Mouse (Mus musculus) liver, embryonic 11.5 days (tissue): Measurements from ENCODE around the gene Creld1. TPM values are rescaled to one million over a fixed set of nuclear protein-coding genes. Genes with fewer than 3 reads are reported as not detected.

ENCODE experiments used
- ATAC-seq: fragments of 200-750 bp; cut with Nextera tagmentation; replicated peaks from 2 replicates; pipeline ENCODE4 v1.8.0; 2017; ENCODE audit warnings: moderate number of reproducible peaks, mild to moderate bottlenecking, moderate TSS enrichment, moderate library complexity; ENCODE audit not compliant: low FRiP score
- DNase-seq: peaks from one replicate; pipeline ENCODE4 v3.0.0-alpha.2; 2017; ENCODE audit warnings: low spot score
- H3K27ac ChIP-seq: fragments of 300-500 bp; sonication (generic); 2 replicates; pipeline ENCODE4 v1.5.1; 2014; ENCODE audit warnings: mild to moderate bottlenecking, low read depth, low read length, control low read depth
- H3K27me3 ChIP-seq: fragments of 300-500 bp; sonication (generic); replicated peaks from 2 replicates; pipeline ENCODE4 v1.6.1; 2014; ENCODE audit warnings: low read length, mixed read lengths; ENCODE audit not compliant: control insufficient read depth, insufficient read depth
- H3K36me3 ChIP-seq: fragments of 300-500 bp; sonication (generic); 2 replicates; pipeline ENCODE4 v1.6.1; 2014; ENCODE audit warnings: mild to moderate bottlenecking, low read length, moderate library complexity, mixed read lengths; ENCODE audit not compliant: control insufficient read depth, insufficient read depth
- H3K4me1 ChIP-seq: fragments of 300-500 bp; sonication (generic); replicated peaks from 2 replicates; pipeline ENCODE4 v1.6.1; 2014; ENCODE audit warnings: low read length, mixed read lengths; ENCODE audit not compliant: control insufficient read depth, insufficient read depth
- H3K4me2 ChIP-seq: fragments of 300-500 bp; sonication (generic); 2 replicates; pipeline ENCODE4 v1.6.1; 2014; ENCODE audit warnings: mild to moderate bottlenecking, control low read depth, moderate library complexity
- H3K4me3 ChIP-seq: fragments of 300-500 bp; sonication (generic); 2 replicates; pipeline ENCODE4 v1.5.1; 2014; ENCODE audit warnings: low read depth, low read length, control low read depth
- H3K9ac ChIP-seq: fragments of 300-500 bp; sonication (generic); 2 replicates; pipeline ENCODE4 v1.6.1; 2014; ENCODE audit warnings: low read depth, low read length, control low read depth
- H3K9me3 ChIP-seq: fragments of 300-500 bp; sonication (generic); 2 replicates; pipeline ENCODE4 v1.6.1; 2016; ENCODE audit warnings: low read length, inconsistent platforms, mixed read lengths; ENCODE audit not compliant: control insufficient read depth
- WGBS: fragments of 180-500 bp; shearing (Covaris S2); extraction: QIAGEN DNeasy Blood & Tissue Kit; methylation state at CpG from one replicate; pipeline ENCODE4 v1.1.7; 2014; 5-methylcytosine and 5-hydroxymethylcytosine counted together
- polyA plus RNA-seq: library from polyadenylated mRNA; unstranded; fragments of >200 nt; fragmentation: Nextera tagmentation; extraction: Ambion mirVana; gene quantifications from 2 replicates; pipeline ENCODE4 v1.2.1, GENCODE M21; 2014

Gene Creld1
- polyA plus RNA-seq, 1 experiment from 2014 or later: 18.5 TPM

GRCm38 (mm10) chr6:113473715-113474114, 9.4 kb upstream of the Creld1 start:
- no peak for ATAC-seq
- Histone ChIP-seq H3K9me3 (no peaks in the 10 kb centered on the region), H3K27ac (no peak overlapping the region), H3K4me3 (no peak overlapping the region), H3K36me3 (no peaks in the 10 kb centered on the region), H3K9ac (no peak overlapping the region), H3K4me2 (no peak overlapping the region), H3K4me1 (peaks cover 11% of the 10 kb centered on the region), H3K27me3 (peaks cover 30% of the 10 kb centered on the region)
- no peak for DNase-seq
- 84% methylated on average over 6 of the region's 6 CpGs for WGBS

GRCm38 (mm10) chr6:113477353-113477752, 5.7 kb upstream of the Creld1 start:
- DNase-seq: no peak
- WGBS: 39% methylated on average over 7 of the region's 7 CpGs
- ATAC-seq: no peak
- H3K9me3 ChIP-seq: no peaks in the 10 kb centered on the region
- no peak overlapping the region for H3K4me2 ChIP-seq
- H3K36me3 ChIP-seq: no peaks in the 10 kb centered on the region
- H3K9ac ChIP-seq: no peak overlapping the region
- H3K4me1 ChIP-seq: no peaks in the 10 kb centered on the region; the same call in 1 of the 2 replicates
- no peak overlapping the region for H3K4me3 ChIP-seq
- H3K27me3 ChIP-seq: peaks cover 30% of the 10 kb centered on the region
- no peak overlapping the region for H3K27ac ChIP-seq

DNA sequence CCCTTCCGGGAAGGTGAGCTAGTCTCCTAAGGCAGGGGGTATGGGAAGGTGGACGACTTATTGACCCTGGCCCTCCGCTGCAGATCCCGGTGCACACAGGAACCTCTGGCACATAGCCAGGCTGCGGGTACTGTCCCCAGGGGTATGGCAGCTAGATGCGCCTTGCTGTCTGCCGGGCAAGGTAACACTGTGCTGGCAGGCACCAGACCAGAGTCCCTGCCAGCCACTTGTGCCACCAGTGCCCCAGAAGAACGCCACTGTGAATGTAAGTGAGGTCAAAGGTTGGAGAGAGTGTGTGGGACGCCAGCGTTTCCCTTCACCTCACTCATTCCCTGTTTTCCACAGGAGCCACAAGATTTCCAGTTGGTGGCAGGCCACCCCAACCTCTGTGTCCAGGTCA, 4.2 kb upstream of the Creld1 start:
- Histone ChIP-seq H3K4me2 (no peak overlapping the region), H3K27me3 (peaks cover 26% of the 10 kb centered on the region), H3K36me3 (no peaks in the 10 kb centered on the region), H3K4me3 (no peak overlapping the region), H3K4me1 (no peaks in the 10 kb centered on the region; the same call in 1 of the 2 replicates), H3K9me3 (no peaks in the 10 kb centered on the region), H3K27ac (no peak overlapping the region), H3K9ac (no peak overlapping the region)
- ATAC-seq (no peak), DNase-seq (no peak)
- WGBS: 79% methylated on average over 10 of the region's 10 CpGs

GRCm38 (mm10) chr6:113480555-113481373, 2.3 kb upstream of the Creld1 start:
- Histone ChIP-seq H3K27me3 (peaks cover 26% of the 10 kb centered on the region), H3K4me2 (no peak overlapping the region), H3K9ac (no peak overlapping the region), H3K9me3 (no peaks in the 10 kb centered on the region), H3K4me3 (no peak overlapping the region), H3K36me3 (no peaks in the 10 kb centered on the region), H3K4me1 (peaks cover 3% of the 10 kb centered on the region; the same call in 1 of the 2 replicates), H3K27ac (no peak overlapping the region)
- DNase-seq (no peak), ATAC-seq (no peak)
- WGBS: 68% methylated on average over 18 of the region's 18 CpGs

- 2% methylated on average over 65 of the region's 65 CpGs for WGBS
- DNase-seq: no peak
- peak overlapping the region; percentile 80 for H3K27ac ChIP-seq
These were observed 509 bp upstream of the Creld1 start for GRCm38 (mm10) chr6:113482477-113483099.

GRCm38 (mm10) chr6:113483729-113484128, 632 bp downstream of the Creld1 start:
- ATAC-seq (peak; percentile 50), DNase-seq (no peak)
- Histone ChIP-seq H3K36me3 (peaks cover 2% of the 10 kb centered on the region; the same call in 1 of the 2 replicates), H3K4me1 (peaks cover 17% of the 10 kb centered on the region), H3K4me3 (peak overlapping the region; percentile 59), H3K27ac (peak overlapping the region; percentile 80), H3K27me3 (peaks cover 23% of the 10 kb centered on the region), H3K9ac (peak overlapping the region; percentile 74), H3K9me3 (no peaks in the 10 kb centered on the region), H3K4me2 (peak overlapping the region; percentile 97)
- 9% methylated on average over 10 of the region's 10 CpGs for WGBS

More at GRCm38 (mm10) chr6:113482477-113483099, 509 bp upstream of the Creld1 start:
- peaks cover 23% of the 10 kb centered on the region for H3K27me3 ChIP-seq
- no peaks in the 10 kb centered on the region for H3K9me3 ChIP-seq
- H3K36me3 ChIP-seq: no peaks in the 10 kb centered on the region
- H3K4me3 ChIP-seq: peak overlapping the region; percentile 59
- peak; percentile 43 for ATAC-seq
- H3K9ac ChIP-seq: peak overlapping the region; percentile 80
- H3K4me1 ChIP-seq: peaks cover 13% of the 10 kb centered on the region
- H3K4me2 ChIP-seq: peak overlapping the region; percentile 97

DNA sequence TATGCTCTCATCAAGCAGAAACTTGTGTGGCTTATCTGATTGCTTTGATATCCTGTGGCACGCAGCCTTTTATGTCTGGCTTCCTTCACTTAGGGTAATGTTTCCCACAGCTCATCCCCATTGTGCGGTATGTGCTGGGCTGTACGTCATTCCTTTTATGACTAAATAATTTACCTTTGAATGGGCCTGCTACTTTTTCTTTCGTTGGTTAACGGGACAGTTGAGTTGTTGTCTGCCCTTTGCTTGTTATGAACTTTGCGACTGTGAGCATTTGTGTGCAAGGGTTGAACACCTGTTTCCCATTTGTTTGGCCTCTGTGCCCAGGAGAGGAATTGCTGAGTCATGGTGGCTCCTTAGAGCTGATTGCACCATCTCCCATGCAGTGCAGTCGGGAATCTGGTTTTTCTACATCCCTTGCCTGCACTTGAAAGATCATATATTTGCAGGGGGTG, 4.1 kb downstream of the Creld1 start:
- Histone ChIP-seq H3K27ac (no peak overlapping the region), H3K9ac (no peak overlapping the region), H3K4me1 (peaks cover 17% of the 10 kb centered on the region), H3K4me2 (no peak overlapping the region), H3K36me3 (peaks cover 6% of the 10 kb centered on the region), H3K27me3 (peaks cover 3% of the 10 kb centered on the region; the same call in 1 of the 2 replicates), H3K9me3 (no peaks in the 10 kb centered on the region), H3K4me3 (no peak overlapping the region)
- 54% methylated on average over 7 of the region's 7 CpGs for WGBS
- ATAC-seq: no peak
- DNase-seq: no peak

DNA sequence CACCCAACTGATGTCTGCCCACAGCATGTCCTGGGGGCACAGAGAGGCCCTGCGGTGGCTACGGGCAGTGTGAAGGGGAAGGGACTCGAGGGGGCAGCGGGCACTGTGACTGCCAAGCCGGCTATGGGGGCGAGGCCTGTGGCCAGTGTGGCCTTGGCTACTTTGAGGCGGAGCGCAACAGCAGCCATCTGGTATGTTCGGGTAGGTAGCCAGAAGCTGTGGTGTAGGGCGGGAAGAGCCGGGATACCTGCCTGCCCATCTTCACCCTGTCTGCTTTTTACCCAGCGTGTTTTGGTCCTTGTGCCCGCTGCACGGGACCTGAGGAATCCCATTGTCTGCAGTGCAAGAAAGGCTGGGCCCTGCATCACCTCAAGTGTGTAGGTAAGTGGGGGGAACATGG, 6.3 kb downstream of the Creld1 start:
- Histone ChIP-seq H3K36me3 (peaks cover 7% of the 10 kb centered on the region), H3K4me3 (no peak overlapping the region), H3K9me3 (no peaks in the 10 kb centered on the region), H3K27me3 (peaks cover under 1% of the 10 kb centered on the region; the same call in 1 of the 2 replicates), H3K27ac (no peak overlapping the region), H3K9ac (no peak overlapping the region), H3K4me1 (peaks cover 14% of the 10 kb centered on the region), H3K4me2 (no peak overlapping the region)
- no peak for ATAC-seq
- 93% methylated on average over 14 of the region's 14 CpGs for WGBS
- DNase-seq: no peak
